Mouse (Mus musculus) E14TG2a.4 (cell line): ENCODE measurements around the gene Crabp1.

ENCODE experiments used
- CTCF ChIP-seq: conservative IDR thresholded peaks from 2 replicates; pipeline ENCODE4 v1.5.1; 2014; ENCODE audit warnings: low read length
- NANOG ChIP-seq: IDR thresholded peaks from 2 replicates; pipeline ENCODE4 v1.6.1; 2014; ENCODE audit warnings: borderline replicate concordance, low read length, mixed read lengths
- POU5F1 ChIP-seq: IDR thresholded peaks from 2 replicates; pipeline ENCODE4 v1.6.1; 2014; ENCODE audit warnings: low read length, borderline replicate concordance

- TF ChIP-seq CTCF (no peak), NANOG (no peak), POU5F1 (no peak)
These were observed 48.8 kb upstream of the Crabp1 start for GRCm38 (mm10) chr9:54715776-54716175.
